Mouse (Mus musculus): ENCODE data around the gene Iqcb1. TPM values are rescaled to one million over a fixed set of nuclear protein-coding genes. Genes with fewer than 3 reads are reported as not detected.
"Not testable (repeated sequence)": the region's sequence is repeated elsewhere in the genome, so short reads cannot be mapped to it uniquely, and the experiment has no call there.

Gene Iqcb1
- total RNA-seq (2021), result 10 to 100 TPM in 1 of 2 experiments, 1 to 10 TPM in 1; 8.6 to 10.9 TPM
- long read RNA-seq, experiment 1, partial matches to known transcripts, result 1 of 9 reads
- long read RNA-seq, experiment 1, other reads (novel, unspliced or antisense), result 5 of 9 reads
- long read RNA-seq, experiment 2, partial matches to known transcripts, result 0 of 6 reads
- long read RNA-seq, experiment 2, other reads (novel, unspliced or antisense), result 5 of 6 reads

DNA sequence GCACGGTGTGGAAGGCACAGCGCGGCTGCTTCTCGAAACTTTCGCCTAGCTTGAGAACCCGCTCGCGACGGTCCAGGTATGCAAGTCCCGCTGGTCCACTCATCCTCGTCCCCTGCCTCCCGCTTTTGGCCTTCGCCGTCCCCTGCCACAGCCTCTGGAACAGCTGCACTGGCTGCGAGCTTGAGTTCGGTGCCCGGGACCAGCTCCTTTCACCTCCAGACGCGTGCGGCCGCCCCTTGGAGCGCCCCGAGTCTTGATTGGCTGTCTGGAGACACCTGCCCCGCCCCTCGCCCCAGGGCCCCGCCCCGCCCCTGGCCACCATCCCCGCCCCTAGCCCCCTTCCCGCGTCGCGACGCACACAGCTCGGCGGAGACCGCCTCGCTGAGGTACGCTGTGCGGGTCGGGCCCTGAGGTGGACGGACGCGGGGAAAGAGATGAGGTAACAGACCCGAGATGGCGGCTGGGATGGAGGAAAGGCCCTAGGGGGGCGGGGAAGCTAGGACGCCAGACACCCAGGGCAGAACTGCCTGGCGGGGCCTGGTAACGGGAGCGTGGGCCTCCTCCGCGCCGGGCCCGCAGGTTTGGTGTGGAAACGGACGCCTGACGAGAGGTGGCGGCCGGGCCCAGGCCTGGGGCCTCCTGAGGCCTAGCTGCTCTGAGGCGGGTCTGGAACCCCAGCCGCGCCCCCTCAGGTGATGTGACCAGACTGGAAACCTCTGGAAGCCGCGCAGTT is at the start of gene Iqcb1:
Gene Iqcb1, plus strand, starts transcription at position 332 of the 733 bp plus-strand sequence.
- peak; percentile 77 for DNase-seq

- no peak for DNase-seq
Measured at GRCm38 (mm10) chr16:36784146-36784545, 44.0 kb upstream of the Iqcb1 start.

- DNase-seq, result peak; percentile 4
Measured at GRCm38 (mm10) chr16:36784594-36785313, 43.4 kb upstream of the Iqcb1 start, which contains the start of gene Slc15a2. Gene Slc15a2 (minus strand): TSS chr16:36784962.

- no peak for DNase-seq
Measured at GRCm38 (mm10) chr16:36786466-36786865, 41.7 kb upstream of the Iqcb1 start.

DNA sequence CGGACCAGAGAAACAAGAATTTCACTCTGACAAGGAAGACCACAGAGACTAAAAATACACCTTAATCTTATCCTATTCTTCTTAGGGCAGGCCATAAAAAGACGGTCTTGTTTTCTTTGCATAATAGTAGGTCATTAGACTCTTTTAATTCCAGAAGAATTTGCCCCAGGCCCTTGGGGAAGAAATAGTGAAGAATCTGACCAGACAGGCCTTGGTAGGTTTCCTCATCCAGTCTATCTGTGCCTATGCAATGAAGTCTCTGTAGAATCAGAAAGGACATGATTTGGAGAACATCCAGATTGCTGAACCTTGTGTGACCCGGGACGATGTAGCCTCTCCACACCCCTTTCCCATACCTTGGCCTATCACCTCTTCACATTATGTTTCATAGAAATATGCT is 38.0 kb upstream of the Iqcb1 start:
- no peak for DNase-seq

DNA sequence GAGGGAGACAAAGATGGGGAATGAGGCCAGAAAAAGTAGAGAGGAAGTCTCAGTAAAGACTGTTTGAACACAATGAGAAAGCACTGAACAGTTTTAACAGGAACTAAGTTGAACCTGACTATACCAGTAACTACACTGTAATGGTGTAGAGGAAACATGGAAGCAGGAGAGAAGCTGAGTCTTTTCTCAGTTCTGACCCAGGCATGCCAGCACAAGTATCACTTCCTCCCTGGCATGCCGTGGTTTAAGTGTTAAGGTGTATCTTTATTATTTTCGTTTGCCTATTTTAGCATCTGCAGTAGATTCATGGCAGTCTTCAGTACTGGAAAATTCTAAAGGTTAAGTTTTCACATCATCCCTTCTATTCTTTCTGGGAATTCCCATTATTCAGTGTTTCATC is 33.2 kb upstream of the Iqcb1 start:
- no peak for DNase-seq

DNA sequence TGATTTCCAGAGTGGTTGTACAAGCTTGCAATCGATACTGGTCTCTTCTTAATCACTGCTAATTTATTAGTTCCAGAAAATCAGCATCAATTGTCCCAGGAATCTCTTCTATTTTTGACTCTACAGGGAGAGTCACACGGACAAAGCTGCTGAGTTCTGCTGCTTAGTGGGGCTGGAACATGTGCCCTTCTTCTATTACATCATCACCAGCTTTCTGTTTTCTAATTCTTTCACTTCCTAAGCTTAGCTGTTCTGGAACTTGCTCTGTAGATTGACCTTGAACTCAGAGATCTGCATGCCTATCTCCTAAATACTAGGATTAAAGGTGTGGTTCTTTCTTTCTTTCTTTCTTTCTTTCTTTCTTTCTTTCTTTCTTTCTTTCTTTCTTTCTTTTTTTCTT is 29.9 kb upstream of the Iqcb1 start:
- no peak for DNase-seq

- DNase-seq, result no peak
Measured at GRCm38 (mm10) chr16:36802361-36802760, 25.8 kb upstream of the Iqcb1 start.

GRCm38 (mm10) chr16:36808616-36809015 is 19.6 kb upstream of the Iqcb1 start:
- DNase-seq, result no peak

- DNase-seq, result no peak
Measured at GRCm38 (mm10) chr16:36813680-36814079, 14.5 kb upstream of the Iqcb1 start.

DNA sequence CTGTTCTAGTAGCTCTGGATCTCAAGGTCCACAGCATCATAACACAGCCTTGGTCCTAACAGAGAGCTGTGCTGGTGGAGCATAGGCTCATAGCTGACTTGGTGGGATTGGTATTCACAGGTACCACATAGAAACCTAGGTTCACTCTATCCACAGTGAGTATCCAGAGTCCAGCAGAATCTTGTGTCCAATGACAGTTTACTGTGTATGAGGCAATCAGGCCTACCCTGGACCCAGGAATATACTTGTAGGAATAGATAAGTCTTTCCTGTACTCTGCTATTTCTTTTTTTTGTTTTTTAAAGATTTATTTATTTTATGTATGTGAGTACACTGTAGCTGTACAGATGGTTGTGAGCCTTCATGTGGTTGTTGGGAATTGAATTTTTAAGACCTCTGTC is 11.3 kb upstream of the Iqcb1 start:
- no peak for DNase-seq

DNA sequence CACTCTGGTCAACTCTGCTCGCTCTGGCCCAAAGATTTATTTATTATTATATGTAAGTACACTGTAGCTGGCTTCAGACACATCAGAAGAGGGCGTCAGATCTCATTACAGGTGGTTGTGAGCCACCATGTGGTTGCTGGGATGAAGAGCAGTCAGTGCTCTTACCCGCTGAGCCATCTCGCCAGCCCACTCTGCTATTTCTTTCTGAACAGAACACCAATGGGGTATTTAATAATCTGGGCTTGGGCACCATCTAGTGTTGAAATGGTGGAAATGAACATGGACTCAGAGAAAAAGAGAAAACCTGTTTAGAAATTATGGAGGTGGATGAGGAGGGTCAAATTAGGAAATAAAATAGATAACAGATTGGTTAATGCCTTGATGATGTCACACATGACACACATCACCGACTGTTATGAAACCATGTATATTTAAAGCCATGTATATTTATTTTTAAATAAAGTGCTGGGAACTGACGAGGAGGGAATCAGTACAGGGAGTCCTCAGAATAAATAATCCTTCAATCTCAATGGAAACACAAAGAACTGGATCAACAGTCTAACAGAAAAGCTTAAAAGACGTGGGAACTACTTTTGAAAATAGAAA is 10.8 kb upstream of the Iqcb1 start:
- peak; percentile 47 for DNase-seq

GRCm38 (mm10) chr16:36820016-36820415 is 8.2 kb upstream of the Iqcb1 start:
- no peak for DNase-seq

GRCm38 (mm10) chr16:36820747-36821146 is 7.4 kb upstream of the Iqcb1 start:
- DNase-seq, result no peak

GRCm38 (mm10) chr16:36821474-36821873 is 6.7 kb upstream of the Iqcb1 start:
- DNase-seq, result no peak

GRCm38 (mm10) chr16:36827611-36828053 is 553 bp upstream of the Iqcb1 start:
- no peak for DNase-seq

GRCm38 (mm10) chr16:36828820-36829219 is 635 bp downstream of the Iqcb1 start:
- no peak for DNase-seq

GRCm38 (mm10) chr16:36846894-36847293 is 18.7 kb downstream of the Iqcb1 start:
- DNase-seq, result not testable (repeated sequence)

GRCm38 (mm10) chr16:36851202-36851601 is 23.0 kb downstream of the Iqcb1 start:
- DNase-seq, result no peak

GRCm38 (mm10) chr16:36863585-36863984 is 35.4 kb downstream of the Iqcb1 start:
- DNase-seq, result no peak

- DNase-seq, result no peak
Measured at GRCm38 (mm10) chr16:36869442-36869841, 41.3 kb downstream of the Iqcb1 start.

DNA sequence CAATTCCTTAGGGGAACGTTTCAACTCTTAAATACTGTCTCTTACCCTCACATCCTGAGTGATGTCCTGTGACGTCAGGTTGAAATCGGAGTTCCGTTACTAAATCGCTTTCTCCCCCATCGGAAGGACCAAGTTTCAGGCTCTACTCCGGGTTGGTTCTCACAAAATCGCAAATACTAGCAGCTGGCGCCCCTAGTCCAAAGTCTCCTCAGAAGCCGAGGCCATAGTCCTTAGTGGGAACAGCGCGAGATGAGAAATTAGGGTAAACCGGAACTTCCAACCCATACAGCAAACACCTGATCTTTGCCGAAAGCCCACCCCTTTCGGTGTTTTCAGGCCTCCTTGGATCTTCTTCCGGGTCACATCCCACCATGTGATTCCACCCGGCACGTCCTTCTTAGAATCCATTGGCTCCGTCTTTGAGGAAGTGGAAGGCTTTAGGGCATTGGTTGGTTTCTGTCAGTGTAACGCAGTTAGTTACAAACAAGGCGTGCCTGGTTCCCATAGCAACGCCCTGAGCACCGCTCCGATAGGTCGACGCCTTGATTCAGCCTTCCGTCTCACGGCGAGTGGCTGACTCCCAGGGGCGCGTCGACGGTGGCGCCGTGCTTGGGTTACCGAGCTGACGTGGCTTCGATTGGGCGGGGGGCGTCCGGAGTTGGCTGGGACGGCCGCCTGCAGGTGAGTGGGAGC is 46.5 kb downstream of the Iqcb1 start, which contains the start of the genes Eaf2 and Golgb1:
Gene Eaf2, minus strand, starts transcription at position 421 of the 693 bp plus-strand sequence.
Gene Golgb1, plus strand, starts transcription at position 558 of the 693 bp plus-strand sequence.
- DNase-seq, result peak; percentile 91

Data from gastrocnemius, postnatal 10 days (tissue).